Mouse (Mus musculus): Measurements from ENCODE around the gene Rimkla. TPM values are rescaled to one million over a fixed set of nuclear protein-coding genes. Genes with fewer than 3 reads are reported as not detected.
A peak's percentile ranks its signal among the peaks of the same experiment; 100 is the strongest.

Gene Rimkla
- polyA plus RNA-seq, 1 experiment from 2014 or later, result 6.7 TPM

GRCm38 (mm10) chr4:119437936-119438335, 54.5 kb downstream of the Rimkla start:
- Histone ChIP-seq H3K4me1 (ENCODE audit: control insufficient read depth, insufficient read depth, low read length) (no peaks in the 10 kb centered on the region), H3K4me2 (no peak overlapping the region), H3K27ac (ENCODE audit: low read depth, low read length) (no peak overlapping the region), H3K9me3 (ENCODE audit: control insufficient read depth, low read length) (no peaks in the 10 kb centered on the region), H3K27me3 (ENCODE audit: control insufficient read depth, insufficient read depth, low read length) (no peaks in the 10 kb centered on the region), H3K9ac (ENCODE audit: low read length) (no peak overlapping the region), H3K4me3 (ENCODE audit: low read depth, low read length) (no peak overlapping the region), H3K36me3 (ENCODE audit: control insufficient read depth, insufficient read depth, low read length) (no peaks in the 10 kb centered on the region)
- ATAC-seq (ENCODE audit: low FRiP score) (no peak), DNase-seq (ENCODE audit: low spot score, missing footprints) (no peak)
- WGBS, result 91% methylated on average over 2 of the region's 2 CpGs

DNA sequence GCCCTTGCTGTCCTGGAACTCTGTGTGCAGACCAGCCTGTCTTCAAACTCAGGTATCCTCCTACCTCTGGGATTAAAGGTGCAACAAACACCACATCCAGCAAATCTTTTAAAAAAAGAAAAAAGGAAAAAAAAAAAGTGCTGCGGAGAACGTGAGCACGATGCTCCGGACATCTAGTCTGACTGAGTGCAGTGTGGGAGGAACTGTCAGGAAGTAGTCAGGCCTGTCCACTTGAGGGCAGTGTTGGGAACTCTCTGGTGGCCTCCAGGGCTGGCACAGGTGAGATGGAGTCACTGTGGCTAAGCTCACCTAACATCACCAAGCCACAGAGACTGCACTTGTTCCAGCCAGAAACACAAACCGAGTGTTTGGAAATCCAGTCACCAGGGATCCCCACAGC, 61.8 kb downstream of the Rimkla start:
- H3K9ac ChIP-seq (ENCODE audit: low read length), result no peak overlapping the region
- WGBS, result 31% methylated on average over 5 of the region's 5 CpGs
- H3K9me3 ChIP-seq (ENCODE audit: control insufficient read depth, low read length), result no peaks in the 10 kb centered on the region
- no peaks in the 10 kb centered on the region for H3K27me3 ChIP-seq (ENCODE audit: control insufficient read depth, insufficient read depth, low read length)
- no peak overlapping the region for H3K4me3 ChIP-seq (ENCODE audit: low read depth, low read length)
- no peak overlapping the region for H3K27ac ChIP-seq (ENCODE audit: low read depth, low read length)
- H3K36me3 ChIP-seq (ENCODE audit: control insufficient read depth, insufficient read depth, low read length), result no peaks in the 10 kb centered on the region
- ATAC-seq (ENCODE audit: low FRiP score), result no peak
- DNase-seq (ENCODE audit: low spot score, missing footprints), result no peak
- H3K4me1 ChIP-seq (ENCODE audit: control insufficient read depth, insufficient read depth, low read length), result no peaks in the 10 kb centered on the region
- no peak overlapping the region for H3K4me2 ChIP-seq

DNA sequence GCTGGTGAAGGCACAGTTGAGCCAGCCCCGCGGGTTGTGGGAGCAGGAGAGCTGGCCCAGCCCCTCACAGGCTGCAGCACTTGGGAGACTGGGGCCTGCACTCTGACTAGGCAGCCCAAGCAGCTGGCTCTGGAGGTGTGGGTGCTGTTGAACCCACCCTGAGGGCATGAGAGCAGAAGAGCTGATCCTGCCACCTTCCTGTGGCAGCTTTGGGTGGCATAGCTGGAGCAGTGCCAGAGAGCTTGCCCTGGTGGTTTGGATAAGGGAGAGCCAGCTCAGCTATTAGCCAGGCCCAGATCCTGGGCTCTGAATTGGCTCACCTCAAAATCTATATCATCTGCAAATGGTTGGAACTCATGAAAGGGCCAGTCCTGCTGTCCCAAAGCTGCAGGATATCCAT, 64.7 kb downstream of the Rimkla start:
- H3K4me1 ChIP-seq (ENCODE audit: control insufficient read depth, insufficient read depth, low read length), result peaks cover 5% of the 10 kb centered on the region
- no peaks in the 10 kb centered on the region for H3K36me3 ChIP-seq (ENCODE audit: control insufficient read depth, insufficient read depth, low read length)
- DNase-seq (ENCODE audit: low spot score, missing footprints) (no peak), ATAC-seq (ENCODE audit: low FRiP score) (no peak)
- H3K4me3 ChIP-seq (ENCODE audit: low read depth, low read length), result no peak overlapping the region
- 69% methylated on average over 2 of the region's 2 CpGs for WGBS
- H3K9me3 ChIP-seq (ENCODE audit: control insufficient read depth, low read length), result no peaks in the 10 kb centered on the region
- no peaks in the 10 kb centered on the region for H3K27me3 ChIP-seq (ENCODE audit: control insufficient read depth, insufficient read depth, low read length)
- H3K27ac ChIP-seq (ENCODE audit: low read depth, low read length), result no peak overlapping the region
- no peak overlapping the region for H3K4me2 ChIP-seq
- no peak overlapping the region for H3K9ac ChIP-seq (ENCODE audit: low read length)

- H3K4me1 ChIP-seq (ENCODE audit: control insufficient read depth, insufficient read depth, low read length), result peaks cover 12% of the 10 kb centered on the region
- WGBS, result 72% methylated on average over 2 of the region's 2 CpGs
- ATAC-seq (ENCODE audit: low FRiP score), result no peak
- H3K9ac ChIP-seq (ENCODE audit: low read length), result no peak overlapping the region
- H3K4me2 ChIP-seq, result no peak overlapping the region
- no peaks in the 10 kb centered on the region for H3K27me3 ChIP-seq (ENCODE audit: control insufficient read depth, insufficient read depth, low read length)
- no peaks in the 10 kb centered on the region for H3K36me3 ChIP-seq (ENCODE audit: control insufficient read depth, insufficient read depth, low read length)
- H3K27ac ChIP-seq (ENCODE audit: low read depth, low read length), result no peak overlapping the region
- no peak for DNase-seq (ENCODE audit: low spot score, missing footprints)
- no peak overlapping the region for H3K4me3 ChIP-seq (ENCODE audit: low read depth, low read length)
- H3K9me3 ChIP-seq (ENCODE audit: control insufficient read depth, low read length), result no peaks in the 10 kb centered on the region
Observed at GRCm38 (mm10) chr4:119425601-119426000, 66.8 kb downstream of the Rimkla start.

DNA sequence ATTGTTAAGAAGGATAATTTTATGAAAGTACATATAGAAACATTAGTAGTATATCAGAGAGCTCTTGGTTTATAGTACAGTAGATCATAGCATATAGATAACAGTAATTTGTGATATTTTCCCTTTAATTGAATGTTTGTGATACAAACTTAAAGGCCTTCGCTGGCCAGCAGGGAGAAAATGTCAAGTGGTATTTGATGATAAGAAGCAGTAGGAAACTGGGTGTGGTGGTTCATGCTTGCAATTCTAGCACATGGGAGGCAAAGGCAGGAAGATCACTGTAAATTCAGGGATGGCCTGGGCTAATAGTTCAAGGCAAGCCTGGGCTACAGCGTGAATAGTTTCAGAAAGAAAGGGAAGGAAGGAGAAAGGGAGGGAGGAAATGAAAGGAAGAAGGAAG, 67.4 kb downstream of the Rimkla start:
- peaks cover 12% of the 10 kb centered on the region for H3K4me1 ChIP-seq (ENCODE audit: control insufficient read depth, insufficient read depth, low read length)
- WGBS, result 88% methylated on average over 2 of the region's 2 CpGs
- DNase-seq (ENCODE audit: low spot score, missing footprints), result no peak
- H3K4me2 ChIP-seq, result no peak overlapping the region
- H3K9me3 ChIP-seq (ENCODE audit: control insufficient read depth, low read length), result no peaks in the 10 kb centered on the region
- no peaks in the 10 kb centered on the region for H3K27me3 ChIP-seq (ENCODE audit: control insufficient read depth, insufficient read depth, low read length)
- no peak overlapping the region for H3K4me3 ChIP-seq (ENCODE audit: low read depth, low read length)
- no peak overlapping the region for H3K9ac ChIP-seq (ENCODE audit: low read length)
- ATAC-seq (ENCODE audit: low FRiP score), result no peak
- no peaks in the 10 kb centered on the region for H3K36me3 ChIP-seq (ENCODE audit: control insufficient read depth, insufficient read depth, low read length)
- no peak overlapping the region for H3K27ac ChIP-seq (ENCODE audit: low read depth, low read length)

DNA sequence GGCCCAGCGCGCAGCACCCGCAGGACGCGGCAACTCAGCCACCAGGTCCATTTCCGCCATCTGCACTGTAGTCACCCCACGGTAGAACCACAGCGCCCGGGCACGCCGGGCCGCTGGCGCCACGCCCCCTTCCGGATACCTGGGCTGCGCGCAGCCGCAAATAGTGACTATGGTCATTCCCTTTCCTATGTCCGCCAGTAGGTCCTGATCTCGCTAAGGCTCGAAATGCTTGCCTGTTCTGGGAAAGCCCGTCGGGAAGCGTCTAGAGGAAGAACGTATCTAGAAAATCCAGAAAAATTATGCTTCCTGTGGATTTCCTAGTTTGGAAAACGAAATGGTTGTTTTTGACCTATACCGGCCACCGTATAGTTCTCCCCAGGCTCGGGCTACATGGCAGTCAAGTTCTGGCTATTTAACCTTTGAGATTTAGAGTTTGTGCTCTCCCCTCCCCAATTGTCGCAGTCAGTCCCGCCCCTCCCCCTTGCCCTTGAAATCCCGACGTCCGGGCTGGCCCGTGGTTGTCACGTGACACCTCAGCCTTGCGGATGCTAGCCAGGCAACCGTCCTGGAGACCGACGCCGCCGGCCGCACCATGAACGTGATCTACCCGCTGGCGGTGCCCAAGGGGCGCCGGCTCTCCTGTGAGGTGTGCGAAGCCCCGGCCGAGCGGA, 70.0 kb downstream of the Rimkla start, which contains the start of the genes Ppcs and Zmynd12:
Gene Ppcs, minus strand, starts transcription at position 127 of the 671 bp plus-strand sequence.
Gene Zmynd12, plus strand, starts transcription at position 521 of the 671 bp plus-strand sequence.
- peak within 1 kb of the TSS; percentile 67 for H3K4me3 ChIP-seq (ENCODE audit: low read depth, low read length)
- H3K36me3 ChIP-seq (ENCODE audit: control insufficient read depth, insufficient read depth, low read length), result no peaks in the 10 kb centered on the region
- peak within 1 kb of the TSS; percentile 80 for H3K9ac ChIP-seq (ENCODE audit: low read length)
- peak within 1 kb of the TSS; percentile 88 for H3K4me2 ChIP-seq
- H3K4me1 ChIP-seq (ENCODE audit: control insufficient read depth, insufficient read depth, low read length), result peaks cover 12% of the 10 kb centered on the region
- H3K27ac ChIP-seq (ENCODE audit: low read depth, low read length), result peak within 1 kb of the TSS; percentile 72
- DNase-seq (ENCODE audit: low spot score, missing footprints) (peak; percentile 99), ATAC-seq (ENCODE audit: low FRiP score) (peak; percentile 96)
- no peaks in the 10 kb centered on the region for H3K27me3 ChIP-seq (ENCODE audit: control insufficient read depth, insufficient read depth, low read length)
- WGBS, result under 1% methylated on average over 52 of the region's 52 CpGs
- no peaks in the 10 kb centered on the region for H3K9me3 ChIP-seq (ENCODE audit: control insufficient read depth, low read length)

DNA sequence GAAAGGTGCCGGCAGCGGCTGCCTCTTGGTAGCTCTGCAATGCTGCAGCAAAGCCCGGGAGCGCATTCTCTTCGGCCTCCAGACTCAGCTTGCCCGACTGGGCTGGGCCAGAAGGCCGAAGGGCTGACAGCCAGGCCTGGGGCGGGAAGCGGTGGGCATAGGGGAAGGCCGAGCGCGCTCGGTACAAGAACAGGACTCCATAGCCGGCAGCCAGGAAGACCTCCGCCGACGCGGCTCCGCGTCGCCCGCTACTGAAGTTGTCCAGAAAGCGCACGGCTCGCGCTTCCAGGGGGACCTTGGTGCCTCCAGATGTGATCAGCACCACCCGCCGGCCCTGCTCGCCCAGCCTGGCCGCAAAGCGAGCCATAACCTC, 70.5 kb downstream of the Rimkla start:
- H3K36me3 ChIP-seq (ENCODE audit: control insufficient read depth, insufficient read depth, low read length), result no peaks in the 10 kb centered on the region
- H3K27ac ChIP-seq (ENCODE audit: low read depth, low read length), result peak overlapping the region; percentile 72
- H3K27me3 ChIP-seq (ENCODE audit: control insufficient read depth, insufficient read depth, low read length), result no peaks in the 10 kb centered on the region
- under 1% methylated on average over 31 of the region's 31 CpGs for WGBS
- peaks cover 12% of the 10 kb centered on the region for H3K4me1 ChIP-seq (ENCODE audit: control insufficient read depth, insufficient read depth, low read length)
- H3K9me3 ChIP-seq (ENCODE audit: control insufficient read depth, low read length), result no peaks in the 10 kb centered on the region
- H3K4me2 ChIP-seq, result peak overlapping the region; percentile 88
- H3K9ac ChIP-seq (ENCODE audit: low read length), result peak overlapping the region; percentile 80
- ATAC-seq (ENCODE audit: low FRiP score) (peak; percentile 68), DNase-seq (ENCODE audit: low spot score, missing footprints) (no peak)
- peak overlapping the region; percentile 67 for H3K4me3 ChIP-seq (ENCODE audit: low read depth, low read length)

DNA sequence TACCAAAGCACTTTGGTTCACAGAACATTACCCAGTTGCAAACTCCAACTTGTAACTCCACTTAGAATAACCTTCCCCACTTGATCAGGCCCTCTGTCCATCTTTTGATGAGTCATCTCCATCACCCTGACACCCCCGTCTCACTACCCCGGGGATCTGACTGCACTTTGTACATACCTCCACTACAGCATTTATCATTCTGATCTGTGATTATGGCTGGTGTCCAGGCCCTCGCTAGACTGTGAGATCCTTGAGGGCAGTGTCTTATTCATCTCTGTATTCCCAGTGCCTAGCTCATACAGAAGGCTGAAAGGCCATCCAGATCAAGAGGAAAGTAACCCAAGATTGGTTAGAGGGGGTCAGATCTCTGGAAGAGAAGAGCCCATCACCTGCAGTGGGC, 71.2 kb downstream of the Rimkla start:
- Histone ChIP-seq H3K36me3 (ENCODE audit: control insufficient read depth, insufficient read depth, low read length) (no peaks in the 10 kb centered on the region), H3K4me3 (ENCODE audit: low read depth, low read length) (peak overlapping the region; percentile 67), H3K4me2 (peak overlapping the region; percentile 88), H3K27ac (ENCODE audit: low read depth, low read length) (no peak overlapping the region), H3K9me3 (ENCODE audit: control insufficient read depth, low read length) (no peaks in the 10 kb centered on the region), H3K9ac (ENCODE audit: low read length) (no peak overlapping the region; the same call in 1 of the 2 replicates), H3K27me3 (ENCODE audit: control insufficient read depth, insufficient read depth, low read length) (no peaks in the 10 kb centered on the region), H3K4me1 (ENCODE audit: control insufficient read depth, insufficient read depth, low read length) (peaks cover 12% of the 10 kb centered on the region)
- ATAC-seq (ENCODE audit: low FRiP score) (no peak), DNase-seq (ENCODE audit: low spot score, missing footprints) (no peak)
- 80% methylated on average over 3 of the region's 3 CpGs for WGBS

- Histone ChIP-seq H3K4me3 (ENCODE audit: low read depth, low read length) (no peak overlapping the region), H3K36me3 (ENCODE audit: control insufficient read depth, insufficient read depth, low read length) (no peaks in the 10 kb centered on the region), H3K4me1 (ENCODE audit: control insufficient read depth, insufficient read depth, low read length) (peaks cover 8% of the 10 kb centered on the region), H3K4me2 (no peak overlapping the region), H3K27ac (ENCODE audit: low read depth, low read length) (no peak overlapping the region), H3K27me3 (ENCODE audit: control insufficient read depth, insufficient read depth, low read length) (no peaks in the 10 kb centered on the region), H3K9ac (ENCODE audit: low read length) (no peak overlapping the region), H3K9me3 (ENCODE audit: control insufficient read depth, low read length) (no peaks in the 10 kb centered on the region)
- WGBS, result 91% methylated on average over 3 of the region's 3 CpGs
- DNase-seq (ENCODE audit: low spot score, missing footprints) (no peak), ATAC-seq (ENCODE audit: low FRiP score) (no peak)
Observed at GRCm38 (mm10) chr4:119417894-119418293, 74.5 kb downstream of the Rimkla start.
